Mouse (Mus musculus): ENCODE results near the gene 4930455H04Rik. TPM values are rescaled to one million over a fixed set of nuclear protein-coding genes. Genes with fewer than 3 reads are reported as not detected.

The 4930455H04Rik gene
- total RNA-seq, 1 experiment = not detected

- no peak for DNase-seq (ENCODE audit: low read depth, low spot score)
- Histone ChIP-seq H3K4me3 (ENCODE audit: insufficient read depth in 1 of 2, low read depth in 1 of 2, low read length in 2 of 2, poor library complexity in 1 of 2, severe bottlenecking in 1 of 2) (no peak overlapping the region), H3K9me3 (ENCODE audit: control insufficient read depth, insufficient read depth, low read depth, low read length) (no peaks in the 10 kb centered on the region), H3K9ac (ENCODE audit: insufficient read depth, low read depth, low read length, poor library complexity, severe bottlenecking) (no peak overlapping the region), H3K4me1 (ENCODE audit: control insufficient read depth in 2 of 2, insufficient read depth in 2 of 2, low read length in 2 of 2, poor library complexity in 1 of 2) (peaks cover 0 to 2% of the 10 kb centered on the region in 2 experiments; a peak in 1 of 4 replicates), H3K36me3 (ENCODE audit: control insufficient read depth, insufficient read depth, low read length, poor library complexity, severe bottlenecking) (no peaks in the 10 kb centered on the region), H3K27ac (ENCODE audit: insufficient read depth, low read depth, low read length, poor library complexity, severe bottlenecking) (no peak overlapping the region)
- in situ Hi-C loops (cut with MboI; ENCODE audit: low sequenced_read_pairs in 2 of 2, unreplicated experiment in 2 of 2) = no loop called here
- TF ChIP-seq MAFK (IDR thresholded peaks at IDR 0.05; ENCODE audit: insufficient read depth, low read depth, low read length) (no peak), ZC3H11A (IDR thresholded peaks at IDR 0.05; ENCODE audit: borderline replicate concordance, low read depth, low read length) (no peak), HCFC1 (IDR thresholded peaks at IDR 0.05; ENCODE audit: borderline replicate concordance, insufficient read depth, low read length) (no peak), CHD2 (IDR thresholded peaks at IDR 0.05; ENCODE audit: low read depth, low read length) (no peak), ZNF384 (IDR thresholded peaks at IDR 0.05; ENCODE audit: low read depth, low read length) (no peak)
These were observed 35.3 kb downstream of the 4930455H04Rik start for GRCm38 (mm10) chr3:117003379-117003778.

GRCm38 (mm10) chr3:117006636-117007035, 38.6 kb downstream of the 4930455H04Rik start:
- no peak overlapping the region for H3K27ac ChIP-seq (ENCODE audit: insufficient read depth, low read depth, low read length, poor library complexity, severe bottlenecking)
- no peak overlapping the region for H3K9ac ChIP-seq (ENCODE audit: insufficient read depth, low read depth, low read length, poor library complexity, severe bottlenecking)
- no peak overlapping the region for H3K4me3 ChIP-seq (ENCODE audit: insufficient read depth in 1 of 2, low read depth in 1 of 2, low read length in 2 of 2, poor library complexity in 1 of 2, severe bottlenecking in 1 of 2)
- no peaks in the 10 kb centered on the region for H3K36me3 ChIP-seq (ENCODE audit: control insufficient read depth, insufficient read depth, low read length, poor library complexity, severe bottlenecking)
- no peak for DNase-seq (ENCODE audit: low read depth, low spot score)
- peaks cover 0 to 2% of the 10 kb centered on the region in 2 experiments; a peak in 1 of 4 replicates for H3K4me1 ChIP-seq (ENCODE audit: control insufficient read depth in 2 of 2, insufficient read depth in 2 of 2, low read length in 2 of 2, poor library complexity in 1 of 2)
- TF ChIP-seq MAFK (IDR thresholded peaks at IDR 0.05; ENCODE audit: insufficient read depth, low read depth, low read length) (no peak), HCFC1 (IDR thresholded peaks at IDR 0.05; ENCODE audit: borderline replicate concordance, insufficient read depth, low read length) (no peak), ZNF384 (IDR thresholded peaks at IDR 0.05; ENCODE audit: low read depth, low read length) (no peak), ZC3H11A (IDR thresholded peaks at IDR 0.05; ENCODE audit: borderline replicate concordance, low read depth, low read length) (no peak), CHD2 (IDR thresholded peaks at IDR 0.05; ENCODE audit: low read depth, low read length) (no peak)
- H3K9me3 ChIP-seq (ENCODE audit: control insufficient read depth, insufficient read depth, low read depth, low read length) = no peaks in the 10 kb centered on the region
- in situ Hi-C loops (cut with MboI; ENCODE audit: low sequenced_read_pairs in 2 of 2, unreplicated experiment in 2 of 2) = no loop called here

- Histone ChIP-seq H3K4me3 (ENCODE audit: insufficient read depth in 1 of 2, low read depth in 1 of 2, low read length in 2 of 2, poor library complexity in 1 of 2, severe bottlenecking in 1 of 2) (no peak overlapping the region), H3K27ac (ENCODE audit: insufficient read depth, low read depth, low read length, poor library complexity, severe bottlenecking) (no peak overlapping the region), H3K9ac (ENCODE audit: insufficient read depth, low read depth, low read length, poor library complexity, severe bottlenecking) (no peak overlapping the region), H3K9me3 (ENCODE audit: control insufficient read depth, insufficient read depth, low read depth, low read length) (no peaks in the 10 kb centered on the region), H3K36me3 (ENCODE audit: control insufficient read depth, insufficient read depth, low read length, poor library complexity, severe bottlenecking) (no peaks in the 10 kb centered on the region), H3K4me1 (ENCODE audit: control insufficient read depth in 2 of 2, insufficient read depth in 2 of 2, low read length in 2 of 2, poor library complexity in 1 of 2) (peaks cover 0 to 2% of the 10 kb centered on the region in 2 experiments; a peak in 1 of 4 replicates)
- no peak for TF ChIP-seq HCFC1 (IDR thresholded peaks at IDR 0.05; ENCODE audit: borderline replicate concordance, insufficient read depth, low read length)
- no peak for TF ChIP-seq ZC3H11A (IDR thresholded peaks at IDR 0.05; ENCODE audit: borderline replicate concordance, low read depth, low read length)
- TF ChIP-seq MAFK (IDR thresholded peaks at IDR 0.05; ENCODE audit: insufficient read depth, low read depth, low read length) = no peak
- TF ChIP-seq CHD2 (IDR thresholded peaks at IDR 0.05; ENCODE audit: low read depth, low read length) = no peak
- no peak for TF ChIP-seq ZNF384 (IDR thresholded peaks at IDR 0.05; ENCODE audit: low read depth, low read length)
- in situ Hi-C loops (cut with MboI; ENCODE audit: low sequenced_read_pairs in 2 of 2, unreplicated experiment in 2 of 2) = no loop called here
- no peak for DNase-seq (ENCODE audit: low read depth, low spot score)
These were observed 39.3 kb downstream of the 4930455H04Rik start for GRCm38 (mm10) chr3:117007340-117007739.

DNA sequence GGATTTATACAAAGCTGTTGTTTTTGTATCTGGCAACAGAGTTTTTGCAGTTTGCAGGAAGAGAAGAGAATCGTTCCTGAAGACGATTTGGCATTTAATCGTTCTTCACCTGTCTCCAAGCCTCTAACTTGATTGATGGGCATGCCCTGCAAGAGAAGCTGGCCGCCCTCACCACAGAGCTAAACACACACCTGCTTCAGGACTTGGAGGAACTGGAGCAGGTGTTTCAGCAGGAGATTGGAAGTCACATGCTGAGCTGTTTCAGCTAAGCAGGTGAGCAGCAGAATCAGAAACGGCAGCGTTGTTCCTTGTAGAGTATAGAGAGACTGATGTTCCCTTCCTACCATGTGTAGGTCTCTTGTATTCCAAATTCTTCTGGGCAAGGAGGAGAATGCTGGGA, 42.1 kb downstream of the 4930455H04Rik start:
- TF ChIP-seq HCFC1 (IDR thresholded peaks at IDR 0.05; ENCODE audit: borderline replicate concordance, insufficient read depth, low read length) (no peak), MAFK (IDR thresholded peaks at IDR 0.05; ENCODE audit: insufficient read depth, low read depth, low read length) (no peak), ZNF384 (IDR thresholded peaks at IDR 0.05; ENCODE audit: low read depth, low read length) (no peak), CHD2 (IDR thresholded peaks at IDR 0.05; ENCODE audit: low read depth, low read length) (no peak), ZC3H11A (IDR thresholded peaks at IDR 0.05; ENCODE audit: borderline replicate concordance, low read depth, low read length) (no peak)
- DNase-seq (ENCODE audit: low read depth, low spot score) = no peak
- Histone ChIP-seq H3K4me1 (ENCODE audit: control insufficient read depth in 2 of 2, insufficient read depth in 2 of 2, low read length in 2 of 2, poor library complexity in 1 of 2) (no peaks in the 10 kb centered on the region), H3K27ac (ENCODE audit: insufficient read depth, low read depth, low read length, poor library complexity, severe bottlenecking) (no peak overlapping the region), H3K4me3 (ENCODE audit: insufficient read depth in 1 of 2, low read depth in 1 of 2, low read length in 2 of 2, poor library complexity in 1 of 2, severe bottlenecking in 1 of 2) (no peak overlapping the region), H3K9me3 (ENCODE audit: control insufficient read depth, insufficient read depth, low read depth, low read length) (no peaks in the 10 kb centered on the region), H3K36me3 (ENCODE audit: control insufficient read depth, insufficient read depth, low read length, poor library complexity, severe bottlenecking) (no peaks in the 10 kb centered on the region), H3K9ac (ENCODE audit: insufficient read depth, low read depth, low read length, poor library complexity, severe bottlenecking) (no peak overlapping the region)
- in situ Hi-C loops (cut with MboI; ENCODE audit: low sequenced_read_pairs in 2 of 2, unreplicated experiment in 2 of 2) = no loop called here

GRCm38 (mm10) chr3:117020319-117020718, 52.3 kb downstream of the 4930455H04Rik start:
- in situ Hi-C loops (cut with MboI; ENCODE audit: low sequenced_read_pairs in 2 of 2, unreplicated experiment in 2 of 2) = no loop called here
- DNase-seq (ENCODE audit: low read depth, low spot score) = no peak
- H3K4me1 ChIP-seq (ENCODE audit: control insufficient read depth in 2 of 2, insufficient read depth in 2 of 2, low read length in 2 of 2, poor library complexity in 1 of 2) = no peaks in the 10 kb centered on the region

More at GRCm38 (mm10) chr3:117020319-117020718, 52.3 kb downstream of the 4930455H04Rik start:
- Histone ChIP-seq H3K4me3 (ENCODE audit: insufficient read depth in 1 of 2, low read depth in 1 of 2, low read length in 2 of 2, poor library complexity in 1 of 2, severe bottlenecking in 1 of 2) (no peak overlapping the region), H3K9me3 (ENCODE audit: control insufficient read depth, insufficient read depth, low read depth, low read length) (no peaks in the 10 kb centered on the region), H3K27ac (ENCODE audit: insufficient read depth, low read depth, low read length, poor library complexity, severe bottlenecking) (no peak overlapping the region), H3K9ac (ENCODE audit: insufficient read depth, low read depth, low read length, poor library complexity, severe bottlenecking) (no peak overlapping the region), H3K36me3 (ENCODE audit: control insufficient read depth, insufficient read depth, low read length, poor library complexity, severe bottlenecking) (no peaks in the 10 kb centered on the region)
- TF ChIP-seq ZC3H11A (IDR thresholded peaks at IDR 0.05; ENCODE audit: borderline replicate concordance, low read depth, low read length) (no peak), HCFC1 (IDR thresholded peaks at IDR 0.05; ENCODE audit: borderline replicate concordance, insufficient read depth, low read length) (no peak), CHD2 (IDR thresholded peaks at IDR 0.05; ENCODE audit: low read depth, low read length) (no peak), ZNF384 (IDR thresholded peaks at IDR 0.05; ENCODE audit: low read depth, low read length) (no peak), MAFK (IDR thresholded peaks at IDR 0.05; ENCODE audit: insufficient read depth, low read depth, low read length) (no peak)

Data from ES-E14 (cell line).